Mouse (Mus musculus) cerebellum, adult 2 months (tissue): ENCODE measurements around the gene Wnt1. TPM values are rescaled to one million over a fixed set of nuclear protein-coding genes. Genes with fewer than 3 reads are reported as not detected.

ENCODE experiments used
- DNase-seq, 2 experiments: peaks; one replicate each; pipeline ENCODE4 v3.0.0; 2021
- H3K27ac ChIP-seq: fragments of 200-500 bp; 2 replicates; pipeline ENCODE4 v1.5.1; 2012; ENCODE audit warnings: low read length, control low read depth, inconsistent platforms; ENCODE audit not compliant: insufficient read depth
- H3K27me3 ChIP-seq: fragments of 200-500 bp; 2 replicates; pipeline ENCODE4 v1.6.1; 2012; ENCODE audit warnings: inconsistent platforms, mild to moderate bottlenecking, low read length, moderate library complexity; ENCODE audit not compliant: control insufficient read depth, insufficient read depth
- H3K4me1 ChIP-seq: fragments of 200-500 bp; 2 replicates; pipeline ENCODE4 v1.6.1; 2011; ENCODE audit warnings: low read length; ENCODE audit not compliant: control insufficient read depth, insufficient read depth
- H3K4me3 ChIP-seq: fragments of 200-500 bp; replicated peaks from 2 replicates; pipeline ENCODE3; 2011; ENCODE audit warnings: mild to moderate bottlenecking, low read depth, low read length, control low read depth; ENCODE audit not compliant: insufficient read depth
- CTCF ChIP-seq: fragments of 200-500 bp; IDR thresholded peaks from 2 replicates; pipeline ENCODE4 v1.5.1; 2011; ENCODE audit warnings: low read depth, mild to moderate bottlenecking, control low read depth, low read length, moderate library complexity, borderline replicate concordance; ENCODE audit not compliant: insufficient read depth
- POLR2A ChIP-seq: fragments of 200-500 bp; IDR thresholded peaks from 2 replicates; pipeline ENCODE4 v1.6.1; 2011; ENCODE audit warnings: low read length, control low read depth, borderline replicate concordance; ENCODE audit not compliant: insufficient read depth
- WGBS: fragments of 180-500 bp; shearing (Covaris S2); methylation state at CpG from one replicate; pipeline ENCODE4 v1.1.7; 2018; 5-methylcytosine and 5-hydroxymethylcytosine counted together
- polyA plus RNA-seq: library from polyadenylated mRNA; depleted of rRNA; stranded (reverse); fragments of >200 nt; gene quantifications from 2 replicates; pipeline ENCODE4 v1.2.3, GENCODE M21; 2012

Gene Wnt1
- polyA plus RNA-seq, 1 experiment: not detected

- H3K27me3 ChIP-seq: peaks cover 9% of the 10 kb centered on the region; the same call in 1 of the 2 replicates
- no peak for TF ChIP-seq POLR2A
- TF ChIP-seq CTCF: no peak
- H3K4me1 ChIP-seq: no peaks in the 10 kb centered on the region
- WGBS: 13% methylated on average over 11 of the region's 11 CpGs
- no peak overlapping the region for H3K27ac ChIP-seq
- no peak for DNase-seq
- no peak overlapping the region for H3K4me3 ChIP-seq
Observed at GRCm38 (mm10) chr15:98778806-98779205, 10.9 kb upstream of the Wnt1 start.

GRCm38 (mm10) chr15:98780075-98780474 is 9.6 kb upstream of the Wnt1 start:
- H3K4me1 ChIP-seq: no peaks in the 10 kb centered on the region
- no peak for DNase-seq
- no peak overlapping the region for H3K27ac ChIP-seq
- 17% methylated on average over 8 of the region's 8 CpGs for WGBS
- H3K27me3 ChIP-seq: peaks cover 8% of the 10 kb centered on the region; the same call in 1 of the 2 replicates
- TF ChIP-seq CTCF (no peak), POLR2A (no peak)
- H3K4me3 ChIP-seq: no peak overlapping the region

- H3K4me3 ChIP-seq: no peak overlapping the region
- peaks cover 8% of the 10 kb centered on the region; the same call in 1 of the 2 replicates for H3K27me3 ChIP-seq
- H3K27ac ChIP-seq: no peak overlapping the region
- no peaks in the 10 kb centered on the region for H3K4me1 ChIP-seq
- WGBS: 20% methylated on average over 13 of the region's 13 CpGs
- no peak for DNase-seq
- TF ChIP-seq POLR2A: no peak
- no peak for TF ChIP-seq CTCF
Observed at GRCm38 (mm10) chr15:98780573-98780972, 9.1 kb upstream of the Wnt1 start.

- no peak overlapping the region for H3K27ac ChIP-seq
- WGBS: 50% methylated on average over 6 of the region's 6 CpGs
- no peak for TF ChIP-seq CTCF
- no peak for TF ChIP-seq POLR2A
- H3K27me3 ChIP-seq: peaks cover 8% of the 10 kb centered on the region; the same call in 1 of the 2 replicates
- no peak for DNase-seq
- no peak overlapping the region for H3K4me3 ChIP-seq
- H3K4me1 ChIP-seq: no peaks in the 10 kb centered on the region
Observed at GRCm38 (mm10) chr15:98781166-98781565, 8.5 kb upstream of the Wnt1 start.

GRCm38 (mm10) chr15:98785744-98786143 is 3.9 kb upstream of the Wnt1 start:
- H3K27ac ChIP-seq: no peak overlapping the region
- peaks cover 1% of the 10 kb centered on the region; the same call in 1 of the 2 replicates for H3K4me1 ChIP-seq
- TF ChIP-seq CTCF (peak; percentile 46), POLR2A (no peak)
- no peak overlapping the region for H3K4me3 ChIP-seq
- no peak for DNase-seq
- peaks cover 3% of the 10 kb centered on the region; the same call in 1 of the 2 replicates for H3K27me3 ChIP-seq
- WGBS: 54% methylated on average over 7 of the region's 7 CpGs

- TF ChIP-seq POLR2A: no peak
- TF ChIP-seq CTCF: peak; percentile 39; the same call in 1 of the 2 replicates
- 41% methylated on average over 4 of the region's 4 CpGs for WGBS
- no peak for DNase-seq
- Histone ChIP-seq H3K4me1 (peaks cover 7% of the 10 kb centered on the region; the same call in 1 of the 2 replicates), H3K27ac (no peak overlapping the region), H3K27me3 (peaks cover 3% of the 10 kb centered on the region; the same call in 1 of the 2 replicates), H3K4me3 (no peak overlapping the region)
Observed at GRCm38 (mm10) chr15:98787930-98788329, 1.7 kb upstream of the Wnt1 start.

GRCm38 (mm10) chr15:98788972-98789660 is 541 bp upstream of the Wnt1 start:
- WGBS: 10% methylated on average over 24 of the region's 24 CpGs
- no peak for DNase-seq
- H3K4me1 ChIP-seq: peaks cover 7% of the 10 kb centered on the region; the same call in 1 of the 2 replicates
- H3K27ac ChIP-seq: no peak overlapping the region
- H3K4me3 ChIP-seq: no peak overlapping the region
- H3K27me3 ChIP-seq: peaks cover 3% of the 10 kb centered on the region; the same call in 1 of the 2 replicates
- TF ChIP-seq POLR2A: no peak
- no peak for TF ChIP-seq CTCF

GRCm38 (mm10) chr15:98790761-98791160 is 1.1 kb downstream of the Wnt1 start:
- Histone ChIP-seq H3K27ac (no peak overlapping the region), H3K4me1 (peaks cover 7% of the 10 kb centered on the region; the same call in 1 of the 2 replicates), H3K4me3 (no peak overlapping the region), H3K27me3 (peaks cover 3% of the 10 kb centered on the region; the same call in 1 of the 2 replicates)
- TF ChIP-seq POLR2A (no peak), CTCF (no peak)
- no peak for DNase-seq
- under 1% methylated on average over 23 of the region's 23 CpGs for WGBS
